Mouse (Mus musculus): Measurements from ENCODE around the gene Ago1. TPM values are rescaled to one million over a fixed set of nuclear protein-coding genes. Genes with fewer than 3 reads are reported as not detected.

Ago1 gene
- polyA plus RNA-seq (2012; rRNA removed): 3.8 and 6.2 TPM in 2 replicates

GRCm38 (mm10) chr4:126468285-126468901 lies at the start of gene Ago1:
Ago1 (minus strand) TSS chr4:126468583.

GRCm38 (mm10) chr4:126429347-126430079 lies 38.9 kb downstream of the Ago1 start, which contains the start of gene Ago3:
Ago3 (minus strand) TSS chr4:126429556.

Other genes starting within 250 kb of the Ago1 start
- 37.2 and 66.6 TPM in 2 replicates for gene Map7d1, start 212.2 kb downstream of the Ago1 start, polyA plus RNA-seq (2012; rRNA removed)
- gene Trappc3, start 206.3 kb downstream of the Ago1 start, polyA plus RNA-seq (2012; rRNA removed): 7.2 and 9.1 TPM in 2 replicates
- gene Col8a2, start 181.8 kb downstream of the Ago1 start, polyA plus RNA-seq (2012; rRNA removed): 1.4 and 2.1 TPM in 2 replicates
- gene Adprhl2, start 146.9 kb downstream of the Ago1 start, polyA plus RNA-seq (2012; rRNA removed): 19.3 and 23.9 TPM in 2 replicates
- gene Tekt2, start 142.9 kb downstream of the Ago1 start, polyA plus RNA-seq (2012; rRNA removed): 0.98 and 1.5 TPM in 2 replicates
- gene Ago3, start 39.0 kb downstream of the Ago1 start, polyA plus RNA-seq (2012; rRNA removed): 6.6 and 6.7 TPM in 2 replicates
- gene Ago4, start 64.9 kb upstream of the Ago1 start, polyA plus RNA-seq (2012; rRNA removed): 0.54 and 0.59 TPM in 2 replicates
- 0.04 and 0.18 TPM in 2 replicates for gene Clspn, start 88.4 kb upstream of the Ago1 start, polyA plus RNA-seq (2012; rRNA removed)
- gene 5730409E04Rik, start 141.2 kb upstream of the Ago1 start, polyA plus RNA-seq (2012; rRNA removed): 3.9 and 5.7 TPM in 2 replicates
- gene Psmb2, start 209.0 kb upstream of the Ago1 start, polyA plus RNA-seq (2012; rRNA removed): 79.6 and 88.9 TPM in 2 replicates

Data from stomach, adult 2 months (tissue).